Mouse (Mus musculus): ENCODE measurements around the gene Tmem168.

Tmem168 gene

DNA sequence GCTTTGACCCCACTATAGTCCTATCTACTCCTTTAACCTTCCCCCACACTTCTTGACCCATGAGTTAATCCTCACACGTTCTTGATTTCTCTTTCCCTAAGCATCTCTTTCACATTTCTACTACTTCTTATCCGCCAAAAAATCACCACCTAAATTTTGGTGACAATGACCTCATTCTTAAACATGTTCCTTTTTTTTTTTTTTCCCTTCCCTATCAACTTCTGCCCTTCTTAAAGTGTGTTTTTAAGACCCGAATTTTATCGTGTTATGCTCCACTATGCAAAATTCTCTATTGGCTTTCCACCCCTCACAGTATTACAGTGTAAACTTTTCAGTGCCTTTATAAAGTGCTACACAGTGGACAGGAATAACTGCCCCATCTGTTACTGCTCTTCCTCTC lies 1.5 kb downstream of the Tmem168 start:
- no peak for TF ChIP-seq GATA4 (IDR thresholded peaks at IDR 0.05; ENCODE audit: insufficient replicate concordance, low read length)

DNA sequence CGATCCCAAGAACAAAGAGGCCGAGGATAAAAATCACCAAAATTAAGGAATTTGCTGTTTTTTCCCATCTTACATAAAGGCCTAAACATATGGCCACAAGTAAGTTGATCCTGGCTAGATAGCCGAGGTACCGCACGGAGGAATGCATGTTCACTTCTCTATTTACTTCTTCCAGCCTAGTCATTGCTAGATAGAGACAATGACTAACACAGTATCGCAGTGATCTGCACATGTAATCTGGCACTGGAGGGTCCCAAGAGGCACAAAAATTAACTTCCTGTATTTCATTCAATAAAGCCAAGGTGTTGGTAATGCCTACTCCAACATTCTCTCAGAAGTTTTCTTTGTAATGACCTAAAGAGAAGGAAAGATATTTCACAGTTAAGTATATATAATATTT lies 4.8 kb downstream of the Tmem168 start:
- TF ChIP-seq GATA4 (IDR thresholded peaks at IDR 0.05; ENCODE audit: insufficient replicate concordance, low read length) = no peak

DNA sequence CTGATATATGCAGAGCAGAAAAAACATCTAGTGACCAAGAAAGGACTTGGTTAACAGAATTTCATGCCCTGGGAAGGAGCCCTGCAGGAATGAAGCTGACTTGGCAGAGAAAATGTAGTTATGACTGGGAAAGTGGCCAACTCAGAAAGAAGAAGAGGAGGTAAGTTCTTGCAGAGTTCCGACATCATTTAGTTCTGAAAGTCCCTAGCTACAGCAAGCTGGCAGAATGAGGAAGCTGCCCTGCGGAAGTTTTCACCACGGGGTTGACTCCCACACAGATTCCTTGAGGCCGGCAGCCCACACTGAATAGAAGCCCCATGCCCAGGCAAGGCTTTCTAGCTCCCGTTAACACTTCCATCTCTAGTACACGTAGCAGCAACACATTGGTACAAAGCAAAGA lies 6.3 kb downstream of the Tmem168 start:
- TF ChIP-seq GATA4 (IDR thresholded peaks at IDR 0.05; ENCODE audit: insufficient replicate concordance, low read length) = no peak

DNA sequence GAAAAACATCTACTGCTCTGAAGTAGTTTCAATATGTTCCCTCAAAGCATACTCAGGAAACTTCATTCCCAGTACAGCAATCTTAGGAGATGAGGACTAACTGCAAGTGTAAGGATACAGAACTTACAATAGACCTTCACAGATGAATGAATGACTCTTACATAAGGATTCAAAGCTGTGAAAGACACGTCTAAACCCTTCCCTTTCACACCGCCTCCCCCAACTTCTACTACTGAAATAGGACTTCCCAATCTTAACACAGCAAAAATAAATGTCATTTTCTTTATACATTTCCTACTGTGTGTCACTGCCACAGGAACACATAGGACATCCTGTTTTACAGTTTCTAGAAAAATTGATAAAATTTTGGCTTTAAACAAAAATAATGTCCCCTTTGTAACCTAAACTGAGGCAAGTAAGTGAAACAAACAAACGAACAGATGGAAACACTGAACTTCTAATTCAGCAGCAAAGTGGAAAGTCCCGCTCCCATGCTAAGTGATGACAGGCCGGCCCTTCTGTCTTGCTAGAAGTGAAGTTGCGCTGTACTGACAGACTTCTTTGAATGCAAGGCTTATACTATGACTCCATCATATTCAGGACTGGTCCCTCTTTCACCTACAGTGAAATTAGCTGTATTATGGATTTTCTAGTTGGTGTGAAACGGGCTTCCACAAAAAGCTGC lies 9.5 kb downstream of the Tmem168 start:
- no peak for TF ChIP-seq GATA4 (IDR thresholded peaks at IDR 0.05; ENCODE audit: insufficient replicate concordance, low read length)

DNA sequence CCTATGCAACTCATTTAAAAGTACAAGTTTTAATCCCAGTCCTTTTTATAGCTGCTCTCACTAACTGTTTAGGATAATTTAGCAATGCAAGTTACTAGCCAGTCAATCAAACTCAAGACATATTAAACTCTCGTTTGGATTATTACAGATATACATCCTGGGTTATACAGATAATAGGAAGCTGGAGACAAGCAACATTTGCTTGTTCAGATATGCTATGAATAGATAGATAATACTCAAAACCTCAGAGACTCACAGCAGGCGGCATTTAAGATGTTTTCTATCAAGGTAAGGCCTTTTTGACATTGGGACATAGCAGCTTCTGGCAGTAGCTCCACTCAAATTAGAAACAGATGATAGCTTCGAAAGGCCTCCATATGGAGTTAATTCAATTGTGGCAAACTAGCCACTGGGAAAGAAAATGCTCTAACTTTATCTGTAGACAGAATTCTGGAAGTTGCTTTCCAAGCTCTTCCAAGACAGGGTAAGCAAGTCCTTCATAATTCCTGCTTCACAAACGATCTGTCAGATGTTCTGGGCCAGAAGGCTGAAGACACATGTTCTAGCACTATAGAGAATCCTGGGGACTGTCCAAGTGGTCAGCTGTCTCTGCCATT lies 15.1 kb downstream of the Tmem168 start:
- TF ChIP-seq GATA4 (IDR thresholded peaks at IDR 0.05; ENCODE audit: insufficient replicate concordance, low read length) = no peak

DNA sequence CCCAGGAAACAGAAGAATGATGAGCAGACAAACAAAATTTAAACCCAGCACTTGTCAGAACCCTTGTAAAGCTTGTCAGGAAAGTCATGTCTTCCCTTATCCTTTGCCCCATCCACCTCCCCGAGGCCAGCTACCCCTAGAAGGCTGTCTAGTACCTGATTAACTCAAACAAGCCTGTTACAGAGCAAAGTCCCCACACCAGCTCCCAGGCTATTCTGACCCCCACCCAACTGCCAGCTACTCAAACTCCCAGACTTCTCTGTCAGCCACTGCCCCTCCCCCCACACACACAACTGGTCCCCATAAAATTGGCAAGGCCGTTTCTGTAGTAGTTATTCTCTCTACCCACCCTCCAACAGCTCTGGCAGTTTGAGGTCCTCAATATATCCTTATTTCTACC lies 21.3 kb downstream of the Tmem168 start:
- TF ChIP-seq GATA4 (IDR thresholded peaks at IDR 0.05; ENCODE audit: insufficient replicate concordance, low read length) = no peak

DNA sequence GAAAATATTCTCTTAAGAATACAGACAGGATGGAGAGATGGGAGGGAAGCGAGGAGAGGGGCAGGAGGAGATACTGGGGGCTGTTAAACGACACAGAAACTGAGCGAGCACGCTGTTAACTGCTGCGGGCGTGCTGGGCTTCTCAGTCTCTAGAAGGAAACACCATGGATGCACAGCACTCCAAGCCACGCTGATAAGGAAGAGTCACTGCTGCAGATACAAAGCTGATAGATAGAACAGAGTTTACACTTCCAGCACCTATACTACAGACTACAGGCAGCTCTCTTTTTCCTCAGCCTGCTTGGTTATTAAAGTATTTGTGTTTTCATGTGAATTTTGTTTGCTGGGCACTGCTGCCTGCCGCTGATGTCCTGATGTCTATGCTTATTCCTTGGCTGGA lies 21.7 kb downstream of the Tmem168 start:
- TF ChIP-seq GATA4 (IDR thresholded peaks at IDR 0.05; ENCODE audit: insufficient replicate concordance, low read length) = no peak

DNA sequence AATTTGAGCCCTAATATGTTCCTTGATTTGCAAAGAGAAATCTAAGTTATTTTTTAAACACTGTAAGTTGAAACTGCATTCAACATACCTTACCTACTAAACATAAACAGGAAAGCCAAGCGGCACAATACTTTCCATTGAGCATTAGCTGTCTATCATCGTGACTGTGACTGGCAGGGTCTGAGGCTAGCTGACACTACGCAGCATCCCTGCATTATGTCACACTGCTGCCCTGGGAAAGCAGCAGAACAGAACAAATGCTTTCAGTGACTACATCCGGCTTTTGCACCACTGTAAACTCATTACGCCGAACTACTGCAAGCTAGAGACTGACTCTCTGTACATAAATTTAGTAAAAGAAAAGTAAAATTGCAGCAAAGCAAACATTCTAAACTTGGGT lies 23.1 kb downstream of the Tmem168 start:
- TF ChIP-seq GATA4 (IDR thresholded peaks at IDR 0.05; ENCODE audit: insufficient replicate concordance, low read length) = no peak

DNA sequence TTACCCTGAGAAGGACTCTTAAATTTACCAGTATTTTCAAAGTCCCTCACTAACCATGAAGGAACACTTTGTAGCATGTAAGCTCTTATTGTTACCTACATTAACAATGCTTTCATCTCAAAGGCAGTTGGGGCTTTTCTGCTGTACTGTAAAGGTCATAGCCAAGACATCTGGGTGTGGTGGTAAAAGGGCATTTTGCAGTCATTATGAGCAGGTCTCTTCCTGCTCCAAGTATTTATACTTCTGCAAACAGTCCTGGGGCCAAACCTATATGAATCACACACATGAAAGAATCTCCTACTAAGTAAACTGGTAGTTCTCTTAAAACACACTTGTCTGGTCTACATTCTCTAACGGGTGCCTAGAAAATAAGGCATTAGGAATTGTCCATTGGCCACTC lies 25.8 kb downstream of the Tmem168 start:
- no peak for TF ChIP-seq GATA4 (IDR thresholded peaks at IDR 0.05; ENCODE audit: insufficient replicate concordance, low read length)

DNA sequence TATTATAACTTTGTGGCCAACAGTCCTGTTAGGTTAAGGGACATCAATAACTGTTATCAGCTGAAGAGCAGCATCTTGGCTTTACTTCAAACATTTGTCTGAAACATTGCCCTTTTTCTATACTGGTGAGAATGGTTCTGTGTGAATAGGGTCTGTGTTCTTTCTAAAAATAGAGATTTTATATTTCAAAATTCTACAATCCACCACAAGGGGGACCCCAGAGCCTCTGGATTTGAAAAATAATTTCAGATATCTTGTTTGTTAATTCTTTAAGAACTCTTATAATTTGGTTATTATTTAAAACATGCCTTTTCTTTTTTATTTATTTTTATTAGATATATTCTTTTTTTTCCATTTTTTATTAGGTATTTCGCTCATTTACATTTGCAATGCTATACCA lies 42.2 kb downstream of the Tmem168 start:
- no peak for TF ChIP-seq GATA4 (IDR thresholded peaks at IDR 0.05; ENCODE audit: insufficient replicate concordance, low read length)

DNA sequence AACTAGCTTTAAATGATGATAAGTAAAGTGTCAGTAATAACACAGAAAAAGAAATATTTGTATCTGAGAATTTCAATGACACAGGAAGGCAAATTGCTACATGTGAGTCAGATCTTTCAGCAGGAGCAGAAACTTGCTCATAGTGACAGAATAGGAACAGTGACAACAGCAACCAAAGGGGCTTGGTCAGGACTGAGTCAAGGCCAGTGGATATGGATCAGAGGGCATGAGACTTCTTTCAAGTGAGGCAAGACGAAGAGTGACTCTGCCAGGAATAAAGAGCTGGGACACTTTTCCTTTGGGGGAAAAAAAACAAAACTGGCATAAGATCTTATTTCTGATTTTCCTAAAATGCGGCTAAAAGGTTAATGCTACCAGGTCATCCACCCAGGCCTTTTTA lies 52.6 kb downstream of the Tmem168 start:
- TF ChIP-seq GATA4 (IDR thresholded peaks at IDR 0.05; ENCODE audit: insufficient replicate concordance, low read length) = no peak

DNA sequence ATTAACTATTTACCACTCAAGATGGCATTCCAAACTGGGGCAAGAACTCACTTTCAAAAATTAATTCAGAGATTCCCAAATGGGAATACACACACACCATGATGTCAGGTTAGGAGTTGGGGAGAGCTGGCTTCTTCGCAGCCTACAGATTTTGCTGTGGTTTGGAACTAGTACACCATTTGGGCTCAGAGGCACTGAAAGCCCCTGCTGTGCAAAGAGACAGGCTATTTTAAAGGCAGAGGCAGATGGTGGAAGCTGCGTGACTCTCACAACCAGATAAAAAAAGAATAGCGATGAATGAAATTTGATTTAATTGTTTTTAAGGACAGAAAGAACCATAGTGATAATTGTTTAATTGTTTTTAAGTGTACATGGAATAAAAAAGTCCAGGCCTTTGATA lies 66.1 kb downstream of the Tmem168 start:
- no peak for TF ChIP-seq GATA4 (IDR thresholded peaks at IDR 0.05; ENCODE audit: insufficient replicate concordance, low read length)

DNA sequence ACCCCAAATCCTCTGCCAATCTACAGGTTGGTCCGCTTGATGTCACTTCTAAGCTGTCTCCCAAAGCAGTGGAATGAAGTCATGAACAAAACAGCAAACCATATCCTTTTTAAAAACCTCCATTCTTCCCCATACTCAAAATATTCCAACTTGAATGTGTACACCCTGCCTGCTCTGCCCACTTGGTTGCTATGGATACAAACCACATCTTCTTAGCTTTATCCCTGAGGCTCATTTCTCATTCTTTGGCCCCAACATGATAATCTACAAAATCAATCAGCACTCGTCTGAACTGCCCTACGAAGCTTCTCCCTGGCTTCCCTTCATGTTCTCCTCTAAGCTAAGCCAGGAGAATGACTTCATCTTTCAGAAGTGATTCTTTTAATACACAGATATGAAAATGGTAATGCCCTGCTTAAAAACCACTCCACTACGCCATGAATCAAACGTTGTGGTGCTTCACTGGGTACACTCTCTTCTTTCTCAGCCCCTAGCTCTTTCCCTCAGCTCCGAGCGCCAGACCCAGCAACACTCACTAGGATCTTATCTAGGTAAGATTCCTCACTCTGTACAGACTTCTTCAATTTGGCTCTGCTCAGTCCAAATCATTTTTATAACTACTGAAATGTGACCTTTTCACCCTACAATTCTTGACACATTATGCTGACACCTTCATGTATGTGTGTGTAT lies 70.5 kb downstream of the Tmem168 start:
- no peak for TF ChIP-seq GATA4 (IDR thresholded peaks at IDR 0.05; ENCODE audit: insufficient replicate concordance, low read length)

All from liver, adult (tissue).